In genomic region chr3:96812395-96813091, GRCm38 (mm10) we compare ENCODE assay signal across 8 mouse cellular contexts. TPM values are rescaled to one million over a fixed set of nuclear protein-coding genes. Genes with fewer than 3 reads are reported as not detected.
DNase-seq lines count a peak whose midpoint lies in the region; ATAC-seq and TF ChIP-seq lines count a peak whose summit lies in the region.

No protein-coding gene starts in this region.

- peak; percentile 100 for TF ChIP-seq CTCF in bone marrow macrophage, adult 2 months (IDR thresholded peaks at IDR 0.05; ENCODE audit: low read depth, low read length)
- peak; percentile 82 for TF ChIP-seq CTCF in liver, postnatal 0 days (IDR thresholded peaks at IDR 0.05; ENCODE audit: low read depth)

- ATAC-seq in heart, embryonic 16.5 days (replicated peaks; ENCODE audit: extremely low read depth, insufficient read depth, low FRiP score), result peak; percentile 39; the same call in 1 of the 2 replicates
- ATAC-seq in liver, postnatal 0 days, result peak; percentile 87
- peak; percentile 57; the same call in 1 of the 2 replicates for ATAC-seq in neutrophil, adult 5-6 weeks (ENCODE audit: extremely low read depth, insufficient number of reproducible peaks, low FRiP score, poor library complexity, severe bottlenecking)

- TF ChIP-seq EP300 in liver, postnatal 0 days (IDR thresholded peaks at IDR 0.05; ENCODE audit: low read depth), result no peak

- peak; percentile 84 for DNase-seq in CD4-positive helper T cell, adult 2 months (ENCODE audit: low read depth, low spot score)
- DNase-seq in kidney, postnatal 4 days, result peak; percentile 92 to 93
- DNase-seq in liver, postnatal 0 days, result peak; percentile 86
- DNase-seq in testis, postnatal 14 days (ENCODE audit: low spot score), result peak; percentile 80

- 35% methylated on average over 20 of the region's 20 CpGs for WGBS in heart, embryonic 16.5 days
- 33% methylated on average over 20 of the region's 20 CpGs for WGBS in liver, postnatal 0 days (ENCODE audit: insufficient replicate concordance)

- peaks cover 24% of the 10 kb centered on the region for H3K4me1 ChIP-seq in bone marrow macrophage, adult 2 months (ENCODE audit: control insufficient read depth, insufficient read depth, low read length)
- no peaks in the 10 kb centered on the region; the same call in 1 of the 2 replicates for H3K4me1 ChIP-seq in erythroblast, embryonic 14.5 days (ENCODE audit: control insufficient read depth)
- peaks cover 11% of the 10 kb centered on the region for H3K4me1 ChIP-seq in heart, embryonic 16.5 days (ENCODE audit: control insufficient read depth, insufficient read depth, low read length)
- H3K4me1 ChIP-seq in liver, postnatal 0 days (ENCODE audit: insufficient read depth), result peaks cover 3% of the 10 kb centered on the region; the same call in 1 of the 2 replicates

- TF ChIP-seq POLR2A in bone marrow macrophage, adult 2 months (IDR thresholded peaks at IDR 0.05; ENCODE audit: borderline replicate concordance, low read depth, low read length), result no peak

- H3K9me3 ChIP-seq in erythroblast, embryonic 14.5 days (ENCODE audit: control insufficient read depth, low read length), result no peaks in the 10 kb centered on the region
- H3K9me3 ChIP-seq in heart, embryonic 16.5 days (replicated peaks; ENCODE audit: control insufficient read depth, low read length), result 0 out of 2 replicates have a peak, but pooled peaks cover 3% of the 10 kb centered on the region
- H3K9me3 ChIP-seq in liver, postnatal 0 days (ENCODE audit: low read length), result no peaks in the 10 kb centered on the region

- H3K9ac ChIP-seq in heart, embryonic 16.5 days (ENCODE audit: low read length), result no peak overlapping the region
- no peak overlapping the region for H3K9ac ChIP-seq in liver, postnatal 0 days (replicated peaks)

- H3K27ac ChIP-seq in bone marrow macrophage, adult 2 months (ENCODE audit: insufficient read depth, low read depth, low read length), result peak overlapping the region; percentile 59
- no peak overlapping the region for H3K27ac ChIP-seq in heart, embryonic 16.5 days (ENCODE audit: low read length)
- H3K27ac ChIP-seq in liver, postnatal 0 days (ENCODE audit: low read depth), result no peak overlapping the region

- H3K4me2 ChIP-seq in heart, embryonic 16.5 days (ENCODE audit: low read depth, low read length), result peak overlapping the region; percentile 60
- peak overlapping the region; percentile 65 for H3K4me2 ChIP-seq in liver, postnatal 0 days (ENCODE audit: low read depth, low read length)

- H3K27me3 ChIP-seq in erythroblast, embryonic 14.5 days (ENCODE audit: control insufficient read depth), result no peaks in the 10 kb centered on the region; the same call in 1 of the 2 replicates
- H3K27me3 ChIP-seq in heart, embryonic 16.5 days (ENCODE audit: control insufficient read depth, insufficient read depth, low read length), result no peaks in the 10 kb centered on the region
- no peaks in the 10 kb centered on the region for H3K27me3 ChIP-seq in liver, postnatal 0 days (ENCODE audit: insufficient read depth, low read length)

- H3K4me3 ChIP-seq in bone marrow macrophage, adult 2 months (ENCODE audit: insufficient read depth, low read length), result peak overlapping the region; percentile 35
- H3K4me3 ChIP-seq in erythroblast, embryonic 14.5 days (replicated peaks), result peak overlapping the region; percentile 14
- peak overlapping the region; percentile 30 for H3K4me3 ChIP-seq in heart, embryonic 16.5 days (ENCODE audit: low read length)
- peak overlapping the region; percentile 24 for H3K4me3 ChIP-seq in liver, postnatal 0 days (ENCODE audit: low read depth, low read length)

- H3K36me3 ChIP-seq in erythroblast, embryonic 14.5 days (ENCODE audit: control insufficient read depth), result no peaks in the 10 kb centered on the region
- no peaks in the 10 kb centered on the region for H3K36me3 ChIP-seq in heart, embryonic 16.5 days (ENCODE audit: control insufficient read depth, insufficient read depth)
- no peaks in the 10 kb centered on the region for H3K36me3 ChIP-seq in liver, postnatal 0 days (replicated peaks; ENCODE audit: insufficient read depth, low read length)

RNA-seq across cellular contexts. Expression of gene Pdzk1, which starts 16.5 kb away (rescaled TPM):
- not detected in 2 replicates for polyA plus RNA-seq in bone marrow macrophage, adult 2 months (2012; ENCODE audit: insufficient read depth, insufficient read length, missing spikeins)
- not detected in 2 replicates for polyA plus RNA-seq in erythroblast, embryonic 14.5 days (2012)
- polyA plus RNA-seq in heart, embryonic 16.5 days (2015; fragmentation: Nextera tagmentation; extraction: Ambion mirVana), result 0.98 TPM in 1 of 2 replicates, not detected in the other
- 49.4 and 57.7 TPM in 2 replicates for polyA plus RNA-seq in liver, postnatal 0 days (2015; fragmentation: Nextera tagmentation; extraction: Ambion mirVana)
- total RNA-seq in neutrophil, adult 5-6 weeks (2017), result 0.12 TPM in 1 of 2 replicates, not detected in the other

RNA-seq across cellular contexts. Expression of gene Cd160, which starts 16.6 kb away (rescaled TPM):
- polyA plus RNA-seq in bone marrow macrophage, adult 2 months (2012; ENCODE audit: insufficient read depth, insufficient read length, missing spikeins), result not detected in 2 replicates
- not detected in 2 replicates for polyA plus RNA-seq in erythroblast, embryonic 14.5 days (2012)
- polyA plus RNA-seq in heart, embryonic 16.5 days (2015; fragmentation: Nextera tagmentation; extraction: Ambion mirVana), result 2.3 and 5.5 TPM in 2 replicates
- 0.78 and 0.89 TPM in 2 replicates for polyA plus RNA-seq in liver, postnatal 0 days (2015; fragmentation: Nextera tagmentation; extraction: Ambion mirVana)
- total RNA-seq in neutrophil, adult 5-6 weeks (2017), result 0.25 and 1.2 TPM in 2 replicates

Comparison
In these comparisons a context has a peak if more than half of its experiments do, and no peak if none do; other contexts are left out.
1. RNA of gene Pdzk1, which starts 16.5 kb away (polyA plus RNA-seq): 49.4 to 57.7 TPM in liver, postnatal 0 days; 0.98 TPM in heart, embryonic 16.5 days, not detected in bone marrow macrophage, adult 2 months and not detected in erythroblast, embryonic 14.5 days; every median in the first group is over 10 times any median in the second.
2. Peak in every context shown above with its lines, with median percentiles within 50 percentile points of each other: DNase-seq, H3K4me3 ChIP-seq and ATAC-seq.